Mouse (Mus musculus): ENCODE measurements around the gene Anapc16. TPM values are rescaled to one million over a fixed set of nuclear protein-coding genes. Genes with fewer than 3 reads are reported as not detected.
A peak's percentile ranks its signal among the peaks of the same experiment; 100 is the strongest.

The Anapc16 gene
- polyA plus RNA-seq, 1 experiment, result 136 TPM

- no peak for DNase-seq
- no peak overlapping the region for H3K27ac ChIP-seq (ENCODE audit: control insufficient read depth, insufficient read depth, low read length)
Observed at GRCm38 (mm10) chr10:59953564-59954039, 49.3 kb downstream of the Anapc16 start.

GRCm38 (mm10) chr10:59952781-59953563 lies 50.0 kb downstream of the Anapc16 start:
- H3K27me3 ChIP-seq (ENCODE audit: control insufficient read depth, insufficient read depth, low read length), result no peaks in the 10 kb centered on the region
- no peak for TF ChIP-seq CTCF (IDR thresholded peaks at IDR 0.05; ENCODE audit: borderline replicate concordance, control insufficient read depth, extremely low read depth, insufficient read depth, low read length, poor library complexity)
- no peak; the same call in 1 of the 2 replicates for TF ChIP-seq POLR2A (IDR thresholded peaks at IDR 0.05; ENCODE audit: control insufficient read depth, extremely low read depth, insufficient read depth, low read length, poor library complexity)
- peaks cover 12% of the 10 kb centered on the region for H3K36me3 ChIP-seq (ENCODE audit: control insufficient read depth, insufficient read depth, low read length)
- peak overlapping the region; percentile 53; the same call in 1 of the 2 replicates for H3K27ac ChIP-seq (ENCODE audit: control insufficient read depth, insufficient read depth, low read length)
- no peak for DNase-seq
- peaks cover 27% of the 10 kb centered on the region for H3K4me1 ChIP-seq (replicated peaks; ENCODE audit: control insufficient read depth, insufficient read depth, low read length)
- WGBS, result 50% methylated on average over 16 of the region's 16 CpGs
- H3K4me3 ChIP-seq (ENCODE audit: control insufficient read depth, insufficient read depth, low read length), result peak overlapping the region; percentile 89; the same call in 1 of the 2 replicates

More at GRCm38 (mm10) chr10:59953564-59954039, 49.3 kb downstream of the Anapc16 start:
- H3K4me1 ChIP-seq (replicated peaks; ENCODE audit: control insufficient read depth, insufficient read depth, low read length), result peaks cover 29% of the 10 kb centered on the region
- no peaks in the 10 kb centered on the region for H3K27me3 ChIP-seq (ENCODE audit: control insufficient read depth, insufficient read depth, low read length)
- TF ChIP-seq CTCF (IDR thresholded peaks at IDR 0.05; ENCODE audit: borderline replicate concordance, control insufficient read depth, extremely low read depth, insufficient read depth, low read length, poor library complexity) (no peak), POLR2A (IDR thresholded peaks at IDR 0.05; ENCODE audit: control insufficient read depth, extremely low read depth, insufficient read depth, low read length, poor library complexity) (no peak)
- 73% methylated on average over 7 of the region's 7 CpGs for WGBS
- H3K36me3 ChIP-seq (ENCODE audit: control insufficient read depth, insufficient read depth, low read length), result peaks cover 12% of the 10 kb centered on the region
- H3K4me3 ChIP-seq (ENCODE audit: control insufficient read depth, insufficient read depth, low read length), result no peak overlapping the region

GRCm38 (mm10) chr10:59952152-59952780 lies 50.7 kb downstream of the Anapc16 start:
- peaks cover 12% of the 10 kb centered on the region for H3K36me3 ChIP-seq (ENCODE audit: control insufficient read depth, insufficient read depth, low read length)
- no peak for TF ChIP-seq CTCF (IDR thresholded peaks at IDR 0.05; ENCODE audit: borderline replicate concordance, control insufficient read depth, extremely low read depth, insufficient read depth, low read length, poor library complexity)
- TF ChIP-seq POLR2A (IDR thresholded peaks at IDR 0.05; ENCODE audit: control insufficient read depth, extremely low read depth, insufficient read depth, low read length, poor library complexity), result no peak; the same call in none of the 2 replicates
- H3K27me3 ChIP-seq (ENCODE audit: control insufficient read depth, insufficient read depth, low read length), result no peaks in the 10 kb centered on the region
- under 1% methylated on average over 31 of the region's 31 CpGs for WGBS
- H3K4me1 ChIP-seq (replicated peaks; ENCODE audit: control insufficient read depth, insufficient read depth, low read length), result peaks cover 24% of the 10 kb centered on the region
- DNase-seq, result peak; percentile 64
- H3K4me3 ChIP-seq (ENCODE audit: control insufficient read depth, insufficient read depth, low read length), result peak overlapping the region; percentile 89
- peak overlapping the region; percentile 53 for H3K27ac ChIP-seq (ENCODE audit: control insufficient read depth, insufficient read depth, low read length)

DNA sequence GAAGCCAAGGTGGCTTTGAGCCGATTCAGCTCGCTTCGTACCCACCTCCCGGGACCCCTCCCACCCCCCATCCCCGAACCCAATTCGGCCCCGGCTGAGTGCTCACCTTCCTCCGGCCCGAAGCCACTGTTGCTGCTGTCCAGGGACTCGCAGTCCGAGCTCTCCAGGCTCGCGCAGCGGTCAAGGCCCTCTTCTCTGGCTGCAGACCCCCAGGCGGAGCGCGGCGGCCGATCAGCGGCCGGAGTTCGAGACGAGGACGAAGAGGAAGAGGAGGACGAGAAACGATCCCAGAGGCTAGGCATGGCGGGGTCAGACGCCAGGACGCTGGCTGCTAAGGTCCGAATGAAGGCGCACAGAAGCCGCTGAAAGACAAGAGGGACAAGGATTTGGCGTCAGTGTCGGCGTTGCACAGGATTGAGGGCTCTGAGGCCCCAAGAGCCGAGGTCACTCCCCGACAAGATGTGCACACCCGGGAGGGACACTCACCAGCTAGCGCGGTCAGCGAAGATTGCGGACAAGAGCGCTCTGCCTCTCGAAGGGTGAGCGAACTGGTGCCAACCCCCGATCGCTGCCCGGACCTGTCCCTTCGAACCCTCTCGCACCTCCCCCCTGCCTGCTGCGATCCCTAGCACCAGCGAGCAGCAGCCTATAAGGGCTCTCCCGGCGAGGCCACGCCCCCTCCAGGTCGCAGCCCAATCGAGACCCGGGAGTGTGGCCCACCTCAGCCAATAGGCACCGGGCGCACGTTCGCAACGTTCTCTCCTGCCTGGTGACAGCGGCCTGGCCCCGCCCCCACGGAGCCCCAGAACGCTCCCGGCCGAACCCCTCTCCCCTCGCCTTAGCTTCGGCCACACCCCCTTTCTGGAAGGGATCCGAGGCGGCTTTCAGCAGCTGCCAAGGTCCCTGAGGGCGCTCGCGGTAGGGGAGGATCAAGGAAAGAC lies 51.5 kb downstream of the Anapc16 start, which contains the start of gene Ddit4:
Ddit4 (minus strand) TSS at position 624 of the 941 bp plus-strand sequence.
- Histone ChIP-seq H3K4me1 (replicated peaks; ENCODE audit: control insufficient read depth, insufficient read depth, low read length) (peaks cover 21% of the 10 kb centered on the region), H3K27ac (ENCODE audit: control insufficient read depth, insufficient read depth, low read length) (peak within 1 kb of the TSS; percentile 85), H3K4me3 (ENCODE audit: control insufficient read depth, insufficient read depth, low read length) (peak within 1 kb of the TSS; percentile 89), H3K36me3 (ENCODE audit: control insufficient read depth, insufficient read depth, low read length) (peaks cover 12% of the 10 kb centered on the region), H3K27me3 (ENCODE audit: control insufficient read depth, insufficient read depth, low read length) (no peaks in the 10 kb centered on the region)
- peak; percentile 100 for DNase-seq
- WGBS, result under 1% methylated on average over 76 of the region's 76 CpGs
- peak; percentile 100 for TF ChIP-seq POLR2A (IDR thresholded peaks at IDR 0.05; ENCODE audit: control insufficient read depth, extremely low read depth, insufficient read depth, low read length, poor library complexity)
- TF ChIP-seq CTCF (IDR thresholded peaks at IDR 0.05; ENCODE audit: borderline replicate concordance, control insufficient read depth, extremely low read depth, insufficient read depth, low read length, poor library complexity), result 0 out of 2 replicates have a peak, but pooled peaks have one; percentile 9

- peaks cover 21% of the 10 kb centered on the region for H3K4me1 ChIP-seq (replicated peaks; ENCODE audit: control insufficient read depth, insufficient read depth, low read length)
- no peaks in the 10 kb centered on the region for H3K27me3 ChIP-seq (ENCODE audit: control insufficient read depth, insufficient read depth, low read length)
- peak; percentile 93 for DNase-seq
- peak overlapping the region; percentile 74 for H3K4me3 ChIP-seq (ENCODE audit: control insufficient read depth, insufficient read depth, low read length)
- WGBS, result under 1% methylated on average over 23 of the region's 23 CpGs
- peaks cover 12% of the 10 kb centered on the region for H3K36me3 ChIP-seq (ENCODE audit: control insufficient read depth, insufficient read depth, low read length)
- peak overlapping the region; percentile 85 for H3K27ac ChIP-seq (ENCODE audit: control insufficient read depth, insufficient read depth, low read length)
- no peak for TF ChIP-seq POLR2A (IDR thresholded peaks at IDR 0.05; ENCODE audit: control insufficient read depth, extremely low read depth, insufficient read depth, low read length, poor library complexity)
- peak; percentile 84; the same call in 1 of the 2 replicates for TF ChIP-seq CTCF (IDR thresholded peaks at IDR 0.05; ENCODE audit: borderline replicate concordance, control insufficient read depth, extremely low read depth, insufficient read depth, low read length, poor library complexity)
Observed at GRCm38 (mm10) chr10:59950716-59951191, 52.2 kb downstream of the Anapc16 start.

All from thymus, adult 2 months (tissue).